Mouse (Mus musculus) stomach, postnatal 0 days (tissue): Measurements from ENCODE around the gene Slc7a6.

ENCODE experiments used
- CTCF ChIP-seq: IDR thresholded peaks from 2 replicates; pipeline ENCODE4 v1.5.1; 2016; ENCODE audit warnings: antibody characterized with exemption, low read depth, mild to moderate bottlenecking, moderate library complexity
- EP300 ChIP-seq: optimal IDR thresholded peaks from 2 replicates; pipeline ENCODE3; 2016; ENCODE audit warnings: antibody characterized with exemption

DNA sequence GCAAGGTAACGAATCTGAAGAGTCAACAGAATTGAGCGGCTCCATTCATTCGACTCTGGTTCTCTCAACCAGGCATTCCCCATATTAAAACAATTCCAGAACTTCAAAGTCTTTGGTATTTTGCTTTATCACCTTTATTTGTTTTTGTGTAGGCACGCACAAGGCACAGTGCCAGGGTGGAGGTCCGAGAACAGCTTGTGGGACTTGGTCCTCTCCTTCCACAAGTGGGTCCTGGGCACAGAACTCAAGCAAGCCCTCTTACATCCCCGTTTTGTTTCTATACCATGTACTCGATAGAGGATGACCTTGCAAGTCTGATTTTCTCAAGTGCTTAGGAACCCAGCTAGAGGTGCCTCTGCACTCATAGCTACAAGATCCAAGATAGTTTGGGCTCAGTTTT is 30.0 kb upstream of the Slc7a6 start:
- TF ChIP-seq EP300 (no peak), CTCF (no peak)
